Mouse (Mus musculus) liver, adult 2 months (tissue): ENCODE results near the gene Sh3d19. TPM values are rescaled to one million over a fixed set of nuclear protein-coding genes. Genes with fewer than 3 reads are reported as not detected.

ENCODE experiments used
- DNase-seq: peaks from one replicate; pipeline ENCODE4 v3.0.0-alpha.2; 2011; ENCODE audit warnings: low read depth, low spot score; ENCODE audit errors: extremely low read depth
- H3K27ac ChIP-seq: fragments of 200-500 bp; replicated peaks from 2 replicates; pipeline ENCODE4 v1.5.1; 2012; ENCODE audit warnings: low read depth, mild to moderate bottlenecking, control low read depth, inconsistent platforms, low read length; ENCODE audit not compliant: insufficient read depth
- H3K27me3 ChIP-seq: fragments of 200-500 bp; 2 replicates; pipeline ENCODE4 v1.6.1; 2012; ENCODE audit warnings: mild to moderate bottlenecking, moderate library complexity, low read length, inconsistent platforms; ENCODE audit not compliant: control insufficient read depth, insufficient read depth
- H3K36me3 ChIP-seq: fragments of 200-500 bp; 2 replicates; pipeline ENCODE4 v1.6.1; 2012; ENCODE audit warnings: low read length, inconsistent platforms; ENCODE audit not compliant: control insufficient read depth, insufficient read depth
- H3K4me1 ChIP-seq: fragments of 200-500 bp; 2 replicates; pipeline ENCODE4 v1.6.1; 2011; ENCODE audit warnings: low read length; ENCODE audit not compliant: control insufficient read depth, insufficient read depth
- H3K4me3 ChIP-seq: fragments of 200-500 bp; 2 replicates; pipeline ENCODE4 v1.5.1; 2011; ENCODE audit warnings: low read depth, mild to moderate bottlenecking, control low read depth, low read length, moderate library complexity; ENCODE audit not compliant: insufficient read depth
- H3K79me2 ChIP-seq: fragments of 200-500 bp; 2 replicates; pipeline ENCODE4 v1.6.1; 2012; ENCODE audit warnings: inconsistent platforms, mild to moderate bottlenecking, low read length, moderate library complexity; ENCODE audit not compliant: control insufficient read depth, insufficient read depth
- H3K9ac ChIP-seq: fragments of 200-500 bp; 2 replicates; pipeline ENCODE4 v1.6.1; 2012; ENCODE audit warnings: low read depth, mild to moderate bottlenecking, control low read depth, inconsistent platforms, low read length
- CTCF ChIP-seq: fragments of 200-500 bp; IDR thresholded peaks from 2 replicates; pipeline ENCODE4 v1.5.1; 2011; ENCODE audit warnings: low read depth, low read length, control low read depth
- POLR2A ChIP-seq: fragments of 200-500 bp; IDR thresholded peaks from 2 replicates; pipeline ENCODE4 v1.6.1; 2011; ENCODE audit warnings: low read length, control low read depth; ENCODE audit not compliant: insufficient read depth; ENCODE audit errors: extremely low read depth
- WGBS: fragments of 180-500 bp; shearing (Covaris S2); methylation state at CpG from one replicate; pipeline ENCODE4 v1.1.7; 2018; 5-methylcytosine and 5-hydroxymethylcytosine counted together
- polyA plus RNA-seq: library from polyadenylated mRNA; depleted of rRNA; stranded (reverse); fragments of >200 nt; gene quantifications from 2 replicates; pipeline ENCODE4 v1.2.3, GENCODE M21; 2012
- total RNA-seq: library from RNA; depleted of rRNA; stranded (reverse); fragments of >200 nt; gene quantifications from 2 replicates; pipeline ENCODE4 v1.2.3, GENCODE M21; 2014

The Sh3d19 gene
- total and polyA plus RNA-seq, 2 experiments = 40.1 to 52.0 TPM

DNA sequence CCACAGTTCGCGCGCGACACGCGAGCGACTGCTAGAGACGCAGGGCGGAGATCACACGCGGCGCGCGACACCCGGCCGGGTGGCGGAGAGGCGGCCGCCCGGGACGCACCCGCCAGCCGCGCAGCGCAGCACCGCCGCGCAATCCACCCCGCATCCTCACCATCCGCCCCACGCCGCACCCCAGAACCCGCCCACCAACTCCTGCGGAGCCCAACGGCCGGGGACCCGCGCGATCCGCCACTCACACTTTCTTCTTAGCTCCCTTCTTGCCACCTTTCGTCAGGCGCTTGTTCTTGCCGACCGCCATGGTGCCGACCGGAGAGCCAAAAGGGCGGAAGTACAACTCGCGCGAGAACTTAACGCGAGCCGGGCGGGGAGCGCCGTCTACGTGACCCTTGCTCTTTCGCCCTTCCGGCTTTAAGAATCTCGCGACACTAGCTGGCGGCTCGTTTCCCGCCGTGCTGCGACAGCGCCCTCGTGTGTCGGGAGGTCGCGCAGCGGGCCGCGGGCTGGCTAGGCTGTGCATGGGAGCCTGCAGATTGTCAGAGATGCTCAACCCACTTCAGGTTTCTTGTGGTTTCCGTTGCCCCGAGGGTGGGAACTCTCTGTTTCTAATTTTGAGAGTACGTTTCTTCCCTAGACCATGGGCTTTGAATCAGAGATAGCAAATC lies 171.5 kb downstream of the Sh3d19 start, which contains the start of gene Rps3a1:
Rps3a1 (minus strand) TSS at position 440 of the 671 bp plus-strand sequence.
- DNase-seq = peak; percentile 86
- Histone ChIP-seq H3K27me3 (no peaks in the 10 kb centered on the region), H3K79me2 (peaks cover 10% of the 10 kb centered on the region; the same call in 1 of the 2 replicates), H3K4me3 (peak within 1 kb of the TSS; percentile 92), H3K9ac (peak within 1 kb of the TSS; percentile 95), H3K27ac (peak within 1 kb of the TSS; percentile 35), H3K4me1 (peaks cover 3% of the 10 kb centered on the region; the same call in 1 of the 2 replicates), H3K36me3 (peaks cover 30% of the 10 kb centered on the region)
- under 1% methylated on average over 63 of the region's 77 CpGs for WGBS
- peak; percentile 78; the same call in 1 of the 2 replicates for TF ChIP-seq POLR2A
- TF ChIP-seq CTCF = peak; percentile 95

DNA sequence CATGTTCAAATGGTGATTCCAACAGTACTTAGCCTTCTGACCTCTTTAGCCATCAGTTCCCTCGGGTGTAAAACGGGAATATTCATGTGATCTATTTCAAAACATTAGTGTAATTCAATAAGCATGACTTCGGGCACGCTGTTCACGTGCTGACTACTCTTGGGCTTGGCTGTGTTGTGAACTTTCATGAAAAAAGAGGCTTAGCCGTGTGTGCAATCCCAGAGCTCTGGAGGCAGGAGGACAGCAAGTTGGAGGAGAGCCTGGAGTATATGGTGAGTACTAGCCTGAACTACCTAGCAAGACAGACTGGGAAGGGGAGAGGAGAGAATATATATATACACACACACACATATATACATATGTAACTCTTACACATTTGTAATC lies 172.0 kb downstream of the Sh3d19 start:
- DNase-seq = no peak
- TF ChIP-seq CTCF (no peak), POLR2A (no peak)
- Histone ChIP-seq H3K9ac (no peak overlapping the region), H3K36me3 (peaks cover 26% of the 10 kb centered on the region), H3K27ac (no peak overlapping the region), H3K4me1 (peaks cover 3% of the 10 kb centered on the region; the same call in 1 of the 2 replicates), H3K4me3 (no peak overlapping the region), H3K79me2 (peaks cover 10% of the 10 kb centered on the region; the same call in 1 of the 2 replicates), H3K27me3 (no peaks in the 10 kb centered on the region)
- WGBS = 40% methylated on average over 6 of the region's 6 CpGs

DNA sequence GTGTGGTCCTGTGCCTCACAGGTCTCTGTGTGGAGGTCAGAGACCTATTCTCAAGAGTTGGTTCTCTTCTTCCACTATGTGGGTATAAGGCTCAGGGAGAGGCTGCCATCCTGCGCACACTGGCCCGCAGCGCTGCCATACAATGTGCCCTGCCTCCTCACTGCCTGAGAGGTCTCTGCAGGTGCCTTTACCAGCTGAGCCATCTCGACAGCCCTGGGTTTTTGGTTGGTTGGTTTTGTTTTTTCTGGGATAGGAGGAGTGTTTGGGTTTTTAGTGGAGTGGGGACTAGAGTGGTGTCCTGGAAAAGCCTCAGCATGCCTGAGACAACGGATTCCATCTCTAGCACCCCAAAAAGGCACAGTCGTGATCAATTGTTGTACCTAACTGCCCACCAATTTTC lies 172.4 kb downstream of the Sh3d19 start:
- Histone ChIP-seq H3K36me3 (peaks cover 22% of the 10 kb centered on the region), H3K79me2 (peaks cover 10% of the 10 kb centered on the region; the same call in 1 of the 2 replicates), H3K9ac (no peak overlapping the region), H3K27ac (no peak overlapping the region), H3K4me3 (no peak overlapping the region), H3K4me1 (peaks cover 3% of the 10 kb centered on the region; the same call in 1 of the 2 replicates), H3K27me3 (no peaks in the 10 kb centered on the region)
- TF ChIP-seq CTCF (no peak), POLR2A (no peak)
- DNase-seq = no peak
- 90% methylated on average over 6 of the region's 6 CpGs for WGBS

- H3K27me3 ChIP-seq = no peaks in the 10 kb centered on the region
- no peak for DNase-seq
- H3K27ac ChIP-seq = no peak overlapping the region
- H3K9ac ChIP-seq = no peak overlapping the region
- H3K79me2 ChIP-seq = no peaks in the 10 kb centered on the region
- H3K36me3 ChIP-seq = no peaks in the 10 kb centered on the region
- WGBS = 92% methylated on average over 6 of the region's 6 CpGs
- TF ChIP-seq POLR2A (no peak), CTCF (no peak)
- no peak overlapping the region for H3K4me3 ChIP-seq
- H3K4me1 ChIP-seq = no peaks in the 10 kb centered on the region
Observed at GRCm38 (mm10) chr3:86149063-86149462, 178.2 kb downstream of the Sh3d19 start.

GRCm38 (mm10) chr3:86149521-86149920 lies 178.6 kb downstream of the Sh3d19 start:
- H3K79me2 ChIP-seq = no peaks in the 10 kb centered on the region
- 86% methylated on average over 9 of the region's 9 CpGs for WGBS

More at GRCm38 (mm10) chr3:86149521-86149920, 178.6 kb downstream of the Sh3d19 start:
- Histone ChIP-seq H3K9ac (no peak overlapping the region), H3K36me3 (no peaks in the 10 kb centered on the region), H3K27me3 (no peaks in the 10 kb centered on the region), H3K27ac (no peak overlapping the region), H3K4me1 (no peaks in the 10 kb centered on the region), H3K4me3 (no peak overlapping the region)
- no peak for DNase-seq
- TF ChIP-seq CTCF = no peak
- no peak for TF ChIP-seq POLR2A
